Mouse (Mus musculus): ENCODE data around the gene Scnn1a. TPM values are rescaled to one million over a fixed set of nuclear protein-coding genes. Genes with fewer than 3 reads are reported as not detected.

Scnn1a gene
- polyA plus RNA-seq, 1 experiment, result 0.62 TPM

GRCm38 (mm10) chr6:125353655-125354054 lies 33.2 kb downstream of the Scnn1a start:
- TF ChIP-seq POLR2A (IDR thresholded peaks at IDR 0.05; ENCODE audit: borderline replicate concordance, extremely low read depth, insufficient read depth, insufficient read length, poor library complexity, severe bottlenecking), result no peak
- TF ChIP-seq CTCF (IDR thresholded peaks at IDR 0.05; ENCODE audit: borderline replicate concordance, extremely low read depth, insufficient read depth, insufficient read length), result no peak
- DNase-seq (ENCODE audit: low read depth), result no peak

DNA sequence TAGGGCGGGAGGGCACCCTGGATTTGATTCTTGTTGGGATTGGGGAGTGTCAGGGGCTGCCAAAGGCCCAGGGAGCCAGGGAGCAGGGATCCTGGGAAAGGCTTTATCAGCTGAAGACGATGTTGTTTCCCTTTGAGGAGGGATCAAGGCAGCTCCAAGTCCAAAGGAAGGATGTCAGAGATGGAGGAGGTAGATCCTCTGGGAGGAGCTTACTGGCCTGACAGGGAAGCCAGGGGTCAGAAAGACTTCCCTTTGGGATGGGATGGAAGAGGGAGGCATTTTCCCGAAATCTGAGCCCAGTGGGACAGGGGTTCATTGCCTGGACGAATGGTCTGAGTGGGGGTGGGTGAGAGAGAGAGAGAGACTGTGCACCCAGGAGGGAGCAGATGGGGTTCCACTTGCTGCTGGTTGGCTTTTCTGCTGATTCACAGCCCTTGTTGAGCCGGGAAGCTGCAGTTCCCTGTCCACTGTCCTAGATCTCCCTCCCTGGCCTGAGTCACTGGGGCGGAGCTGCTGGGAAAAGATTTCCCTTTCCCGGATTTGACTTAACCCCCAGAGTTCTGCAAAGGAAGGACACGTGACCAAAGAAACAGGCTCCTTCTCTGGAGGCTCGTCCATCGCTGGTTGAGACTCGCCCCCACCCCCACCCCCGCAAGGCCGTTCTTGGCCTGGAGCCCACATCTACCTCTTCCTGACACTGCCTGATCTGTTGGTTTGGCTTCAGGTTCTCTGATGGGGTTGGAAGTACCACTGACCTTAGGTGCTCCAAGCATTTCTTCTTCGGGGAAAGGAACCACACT lies 34.1 kb downstream of the Scnn1a start:
- TF ChIP-seq CTCF (IDR thresholded peaks at IDR 0.05; ENCODE audit: borderline replicate concordance, extremely low read depth, insufficient read depth, insufficient read length) (no peak), POLR2A (IDR thresholded peaks at IDR 0.05; ENCODE audit: borderline replicate concordance, extremely low read depth, insufficient read depth, insufficient read length, poor library complexity, severe bottlenecking) (no peak)
- peak; percentile 29 for DNase-seq (ENCODE audit: low read depth)

DNA sequence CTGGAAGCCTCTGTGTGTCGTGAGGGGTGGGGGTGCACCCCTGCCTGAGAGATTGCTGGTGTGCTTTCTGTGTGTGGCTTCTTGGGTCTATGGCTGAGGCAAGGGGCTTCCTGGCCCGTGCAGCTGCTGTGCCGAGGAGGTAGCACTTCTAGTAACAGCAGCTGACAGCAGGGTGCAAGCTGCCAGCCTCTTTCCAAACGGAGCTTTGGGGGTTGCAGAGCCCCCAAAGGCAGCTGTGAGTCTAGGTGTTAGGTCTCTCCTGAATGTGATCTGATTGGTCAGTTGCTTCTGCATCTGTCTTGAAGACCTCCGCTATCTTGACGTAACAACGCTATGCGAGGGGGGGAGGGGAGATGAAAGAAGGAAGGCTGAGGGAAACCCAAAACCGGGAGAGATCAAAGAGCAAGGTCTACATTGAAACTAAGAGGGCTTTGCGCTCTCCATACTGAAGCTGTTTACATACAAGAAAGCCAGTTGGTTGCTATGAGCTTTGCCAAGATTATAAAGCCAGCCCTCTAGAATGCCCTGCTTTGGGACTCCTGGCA lies 34.8 kb downstream of the Scnn1a start:
- TF ChIP-seq CTCF (IDR thresholded peaks at IDR 0.05; ENCODE audit: borderline replicate concordance, extremely low read depth, insufficient read depth, insufficient read length) (no peak), POLR2A (IDR thresholded peaks at IDR 0.05; ENCODE audit: borderline replicate concordance, extremely low read depth, insufficient read depth, insufficient read length, poor library complexity, severe bottlenecking) (no peak)
- DNase-seq (ENCODE audit: low read depth), result no peak

GRCm38 (mm10) chr6:125356264-125356663 lies 35.8 kb downstream of the Scnn1a start:
- TF ChIP-seq CTCF (IDR thresholded peaks at IDR 0.05; ENCODE audit: borderline replicate concordance, extremely low read depth, insufficient read depth, insufficient read length), result no peak
- TF ChIP-seq POLR2A (IDR thresholded peaks at IDR 0.05; ENCODE audit: borderline replicate concordance, extremely low read depth, insufficient read depth, insufficient read length, poor library complexity, severe bottlenecking), result no peak
- no peak for DNase-seq (ENCODE audit: low read depth)

DNA sequence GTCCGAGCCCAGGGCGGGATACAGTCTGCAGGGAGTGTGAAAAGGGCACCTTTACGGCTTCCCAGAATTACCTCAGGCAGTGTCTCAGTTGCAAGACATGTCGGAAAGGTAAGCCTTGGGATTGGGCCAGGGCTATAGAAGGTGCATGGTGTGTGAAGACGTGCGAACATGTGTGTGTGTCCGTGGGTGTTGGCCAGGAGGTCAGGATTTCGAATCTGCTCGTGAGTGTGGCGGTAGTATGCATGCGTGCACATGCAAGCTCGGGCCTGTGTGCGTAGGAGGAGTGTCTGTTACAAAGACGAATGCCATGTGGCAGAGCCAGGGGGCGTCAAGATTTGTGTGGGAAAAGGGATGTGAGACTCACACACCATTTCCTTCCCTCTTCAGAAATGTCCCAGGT lies 36.9 kb downstream of the Scnn1a start:
- TF ChIP-seq CTCF (IDR thresholded peaks at IDR 0.05; ENCODE audit: borderline replicate concordance, extremely low read depth, insufficient read depth, insufficient read length), result no peak
- TF ChIP-seq POLR2A (IDR thresholded peaks at IDR 0.05; ENCODE audit: borderline replicate concordance, extremely low read depth, insufficient read depth, insufficient read length, poor library complexity, severe bottlenecking), result no peak
- DNase-seq (ENCODE audit: low read depth), result no peak

- no peak for DNase-seq (ENCODE audit: low read depth)
Observed at GRCm38 (mm10) chr6:125359999-125360398, 39.5 kb downstream of the Scnn1a start.

DNA sequence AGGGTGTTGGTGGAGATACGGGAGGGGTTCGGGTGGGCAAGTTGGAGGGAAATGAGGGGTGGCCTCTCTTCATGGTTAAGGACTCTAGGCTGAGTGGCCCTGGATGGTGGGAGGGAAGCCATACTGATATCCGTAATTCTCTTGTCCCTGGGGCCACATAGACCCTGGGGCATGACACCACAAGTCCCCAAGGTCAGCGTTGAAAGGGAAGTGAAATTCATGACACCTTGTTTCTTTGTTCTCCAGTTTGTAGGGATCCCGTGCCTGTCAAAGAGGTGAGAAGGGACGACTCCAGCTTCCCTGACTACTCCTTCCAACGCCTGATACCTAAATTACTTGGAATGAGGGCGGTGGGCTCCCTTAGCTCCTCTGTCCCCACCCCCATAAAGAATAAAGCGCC lies 40.4 kb downstream of the Scnn1a start:
- TF ChIP-seq POLR2A (IDR thresholded peaks at IDR 0.05; ENCODE audit: borderline replicate concordance, extremely low read depth, insufficient read depth, insufficient read length, poor library complexity, severe bottlenecking), result no peak
- no peak for DNase-seq (ENCODE audit: low read depth)

More at GRCm38 (mm10) chr6:125359999-125360398, 39.5 kb downstream of the Scnn1a start:
- TF ChIP-seq POLR2A (IDR thresholded peaks at IDR 0.05; ENCODE audit: borderline replicate concordance, extremely low read depth, insufficient read depth, insufficient read length, poor library complexity, severe bottlenecking) (no peak), CTCF (IDR thresholded peaks at IDR 0.05; ENCODE audit: borderline replicate concordance, extremely low read depth, insufficient read depth, insufficient read length) (no peak)

GRCm38 (mm10) chr6:125361467-125362291 lies 41.2 kb downstream of the Scnn1a start:
- peak; percentile 72 for DNase-seq (ENCODE audit: low read depth)
- TF ChIP-seq POLR2A (IDR thresholded peaks at IDR 0.05; ENCODE audit: borderline replicate concordance, extremely low read depth, insufficient read depth, insufficient read length, poor library complexity, severe bottlenecking) (no peak), CTCF (IDR thresholded peaks at IDR 0.05; ENCODE audit: borderline replicate concordance, extremely low read depth, insufficient read depth, insufficient read length) (peak; percentile 53; the same call in 1 of the 2 replicates)

DNA sequence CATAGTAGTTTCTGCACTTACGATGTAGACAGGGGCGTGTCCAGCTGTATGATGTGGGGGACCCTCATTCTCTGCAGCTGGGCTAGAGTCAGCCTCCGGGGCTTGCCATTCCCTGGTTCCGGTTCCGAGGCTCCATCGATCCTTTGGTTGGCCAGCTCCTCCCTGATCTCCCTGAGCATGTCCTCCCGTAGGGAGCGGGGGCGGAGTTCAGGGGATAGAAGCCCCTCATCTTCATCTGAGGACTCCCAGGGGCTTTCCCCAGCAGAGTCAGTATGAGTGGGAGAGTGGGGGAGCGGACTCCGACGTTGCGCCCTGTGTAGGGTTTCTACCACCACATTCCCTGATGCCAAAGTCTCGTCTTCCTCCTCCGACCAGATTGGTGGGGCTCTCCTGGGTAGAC lies 42.6 kb downstream of the Scnn1a start:
- TF ChIP-seq POLR2A (IDR thresholded peaks at IDR 0.05; ENCODE audit: borderline replicate concordance, extremely low read depth, insufficient read depth, insufficient read length, poor library complexity, severe bottlenecking), result no peak
- no peak for TF ChIP-seq CTCF (IDR thresholded peaks at IDR 0.05; ENCODE audit: borderline replicate concordance, extremely low read depth, insufficient read depth, insufficient read length)
- DNase-seq (ENCODE audit: low read depth), result no peak

DNA sequence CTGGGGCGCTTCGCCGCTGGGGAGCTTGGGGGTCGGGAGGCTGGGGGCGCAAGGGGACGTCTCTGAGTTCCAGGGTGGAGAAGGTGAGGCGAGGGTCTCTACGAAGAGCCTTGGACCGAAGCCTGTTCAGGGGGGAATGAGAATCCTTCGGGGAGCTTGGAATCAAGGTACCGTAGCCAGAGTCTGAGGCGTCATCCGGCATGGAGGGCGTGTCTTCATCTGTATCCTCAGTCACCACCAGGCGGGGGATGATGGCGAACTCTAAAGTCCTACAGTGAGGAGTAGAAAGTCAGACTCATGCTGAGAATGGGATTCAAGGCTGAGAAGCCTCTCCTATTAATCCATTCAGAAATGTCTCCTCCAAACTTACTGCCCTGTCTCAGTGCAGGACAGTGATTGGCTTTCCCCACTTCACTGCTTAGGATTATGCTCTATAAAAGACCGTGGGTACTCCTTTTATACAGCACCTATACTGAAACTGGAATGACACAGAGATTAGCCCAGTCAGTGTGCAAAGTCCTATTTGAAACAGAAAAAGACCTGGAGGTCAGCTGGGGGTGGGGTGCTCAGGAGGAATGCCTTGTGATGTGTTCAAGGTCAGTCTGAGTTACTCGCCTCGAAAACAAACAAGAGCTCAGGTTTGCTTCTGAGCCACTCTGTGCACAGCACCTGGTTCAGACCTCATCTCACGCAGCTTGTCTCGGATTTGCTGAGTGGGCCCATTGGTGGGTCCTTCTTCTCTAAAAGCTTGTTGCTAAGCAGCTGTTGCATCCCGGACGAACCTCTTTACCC lies 43.2 kb downstream of the Scnn1a start:
- TF ChIP-seq POLR2A (IDR thresholded peaks at IDR 0.05; ENCODE audit: borderline replicate concordance, extremely low read depth, insufficient read depth, insufficient read length, poor library complexity, severe bottlenecking), result no peak
- TF ChIP-seq CTCF (IDR thresholded peaks at IDR 0.05; ENCODE audit: borderline replicate concordance, extremely low read depth, insufficient read depth, insufficient read length), result 0 out of 2 replicates have a peak, but pooled peaks have one; percentile 18
- DNase-seq (ENCODE audit: low read depth), result no peak

DNA sequence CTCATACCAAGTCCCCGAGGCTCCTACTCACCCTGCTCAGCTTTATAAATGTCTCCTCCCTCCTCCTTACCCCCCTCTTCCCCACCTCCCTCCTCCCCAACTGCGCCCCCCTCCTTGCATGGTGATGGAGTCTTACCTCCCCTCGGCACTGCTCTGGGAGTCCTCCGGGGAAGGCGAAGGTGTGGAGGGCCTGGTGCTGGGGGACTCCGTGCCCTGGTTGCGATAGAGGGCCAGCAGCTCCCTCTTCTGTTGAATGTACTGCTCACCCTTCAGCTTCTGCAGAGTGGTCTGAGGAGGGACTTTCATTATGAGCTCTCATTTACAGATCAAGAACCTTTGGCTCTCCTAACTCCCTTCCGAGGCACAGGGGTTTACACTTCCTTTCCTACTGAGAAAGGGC lies 44.0 kb downstream of the Scnn1a start:
- TF ChIP-seq CTCF (IDR thresholded peaks at IDR 0.05; ENCODE audit: borderline replicate concordance, extremely low read depth, insufficient read depth, insufficient read length) (peak; percentile 4; the same call in 1 of the 2 replicates), POLR2A (IDR thresholded peaks at IDR 0.05; ENCODE audit: borderline replicate concordance, extremely low read depth, insufficient read depth, insufficient read length, poor library complexity, severe bottlenecking) (no peak)
- no peak for DNase-seq (ENCODE audit: low read depth)
